Mouse (Mus musculus) MEL (cell line): Measurements from ENCODE around the gene Angptl6. TPM values are rescaled to one million over a fixed set of nuclear protein-coding genes. Genes with fewer than 3 reads are reported as not detected.

Experiments
- DNase-seq: peaks from one replicate; pipeline ENCODE4 v3.0.0; 2011; ENCODE audit warnings: low read depth, low spot score
- H3K27ac ChIP-seq: 2 replicates; pipeline ENCODE4 v1.5.1; 2012; ENCODE audit warnings: low read depth, mild to moderate bottlenecking, control low read depth, low read length, moderate library complexity; ENCODE audit not compliant: control insufficient read depth
- H3K27me3 ChIP-seq, 2 experiments: fragments of 150-350 bp in 1 of 2; sonication (generic) in 1 of 2; 2 replicates each; pipeline ENCODE4 v1.6.1; 2012; ENCODE audit warnings: low read length in 2 of 2, mild to moderate bottlenecking in 2 of 2, improper control_type of control experiment in 1 of 2, moderate library complexity in 1 of 2; ENCODE audit not compliant: insufficient read depth in 2 of 2, control insufficient read depth in 1 of 2
- H3K36me3 ChIP-seq, 2 experiments: 2 replicates each; pipeline ENCODE4 v1.6.1; 2012 to 2014; ENCODE audit warnings: low read length in 2 of 2, improper control_type of control experiment in 1 of 2, inconsistent platforms in 1 of 2, mild to moderate bottlenecking in 1 of 2; ENCODE audit not compliant: insufficient read depth in 2 of 2, control insufficient read depth in 1 of 2
- H3K4me1 ChIP-seq, 2 experiments: fragments of 150-350 bp in 1 of 2; sonication (generic) in 1 of 2; 2 replicates each; pipeline ENCODE4 v1.6.1; 2012; ENCODE audit warnings: low read length in 2 of 2, improper control_type of control experiment in 1 of 2, mild to moderate bottlenecking in 1 of 2; ENCODE audit not compliant: insufficient read depth in 2 of 2, control insufficient read depth in 1 of 2
- H3K4me3 ChIP-seq, 2 experiments: fragments of 150-350 bp in 1 of 2; sonication (generic) in 1 of 2; 2 replicates each; pipeline ENCODE4 v1.5.1; 2012; ENCODE audit warnings: low read depth in 2 of 2, low read length in 2 of 2, mild to moderate bottlenecking in 2 of 2, moderate library complexity in 2 of 2, control low read depth in 1 of 2, improper control_type of control experiment in 1 of 2; ENCODE audit not compliant: control insufficient read depth in 1 of 2, insufficient read depth in 1 of 2
- H3K79me2 ChIP-seq: 2 replicates; pipeline ENCODE4 v1.6.1; 2012; ENCODE audit warnings: mild to moderate bottlenecking, low read length, moderate library complexity; ENCODE audit not compliant: control insufficient read depth, poor library complexity, insufficient read depth
- H3K9ac ChIP-seq: 2 replicates; pipeline ENCODE4 v1.6.1; 2012; ENCODE audit warnings: low read depth, mild to moderate bottlenecking, control low read depth, low read length, moderate library complexity; ENCODE audit not compliant: control insufficient read depth, poor library complexity, severe bottlenecking
- H3K9me3 ChIP-seq: fragments of 150-350 bp; sonication (generic); replicated peaks from 2 replicates; pipeline ENCODE4 v1.6.1; 2012; ENCODE audit warnings: mild to moderate bottlenecking, low read length, improper control_type of control experiment, moderate library complexity; ENCODE audit not compliant: insufficient read depth
- BHLHE40 ChIP-seq: IDR thresholded peaks from 2 replicates; pipeline ENCODE4 v1.6.1; 2012; ENCODE audit warnings: low read depth, mild to moderate bottlenecking, inconsistent platforms, low read length, improper control_type of control experiment, borderline replicate concordance
- CHD2 ChIP-seq: IDR thresholded peaks from 2 replicates; pipeline ENCODE4 v1.6.1; 2011; ENCODE audit warnings: low read length, improper control_type of control experiment
- CTCF ChIP-seq, 3 experiments: IDR thresholded peaks in 2 of 3; conservative IDR thresholded peaks in 1 of 3; 2 replicates each; pipeline ENCODE4 v1.5.1; 2011 to 2012; ENCODE audit warnings: low read length in 3 of 3, low read depth in 2 of 3, mild to moderate bottlenecking in 2 of 3, improper control_type of control experiment in 1 of 3, inconsistent platforms in 1 of 3, mixed read lengths in 1 of 3, moderate library complexity in 1 of 3; ENCODE audit not compliant: control insufficient read depth in 1 of 3, insufficient read depth in 1 of 3, poor library complexity in 1 of 3, severe bottlenecking in 1 of 3
- E2F4 ChIP-seq: IDR thresholded peaks from 2 replicates; pipeline ENCODE4 v1.6.1; 2011; ENCODE audit warnings: low read depth, low read length, improper control_type of control experiment, borderline replicate concordance
- EP300 ChIP-seq, 2 experiments: IDR thresholded peaks; 2 replicates each; pipeline ENCODE4 v1.6.1; 2011; ENCODE audit warnings: improper control_type of control experiment in 2 of 2, low read length in 2 of 2, low read depth in 1 of 2, mild to moderate bottlenecking in 1 of 2
- GATA1 ChIP-seq: IDR thresholded peaks from 2 replicates; pipeline ENCODE4 v1.6.1; 2011; ENCODE audit warnings: low read depth, low read length, improper control_type of control experiment
- HCFC1 ChIP-seq: IDR thresholded peaks from 2 replicates; pipeline ENCODE4 v1.6.1; 2012; ENCODE audit warnings: low read depth, mild to moderate bottlenecking, inconsistent platforms, low read length, improper control_type of control experiment, moderate library complexity
- JUND ChIP-seq: IDR thresholded peaks from 2 replicates; pipeline ENCODE4 v1.6.1; 2011; ENCODE audit warnings: low read depth, mild to moderate bottlenecking, improper control_type of control experiment, low read length
- KAT2A ChIP-seq: conservative IDR thresholded peaks from 2 replicates; pipeline ENCODE4 v1.6.1; 2012; ENCODE audit warnings: low read depth, low read length, improper control_type of control experiment, inconsistent platforms
- MAX ChIP-seq: IDR thresholded peaks from 2 replicates; pipeline ENCODE4 v1.6.1; 2011; ENCODE audit warnings: low read length, improper control_type of control experiment
- MEF2A ChIP-seq: IDR thresholded peaks from 2 replicates; pipeline ENCODE4 v1.6.1; 2014; ENCODE audit warnings: low read depth, mild to moderate bottlenecking, inconsistent platforms, low read length, improper control_type of control experiment; ENCODE audit not compliant: poor library complexity, insufficient replicate concordance, severe bottlenecking; ENCODE audit errors: extremely low read depth
- MXI1 ChIP-seq: IDR thresholded peaks from 2 replicates; pipeline ENCODE4 v1.6.1; 2011; ENCODE audit warnings: mild to moderate bottlenecking, low read depth, low read length, improper control_type of control experiment
- MYB ChIP-seq: IDR thresholded peaks from 2 replicates; pipeline ENCODE4 v1.6.1; 2011; ENCODE audit warnings: mild to moderate bottlenecking, low read depth, low read length, improper control_type of control experiment
- MYC ChIP-seq: IDR thresholded peaks from 2 replicates; pipeline ENCODE4 v1.6.1; 2011; ENCODE audit warnings: low read depth, mild to moderate bottlenecking, low read length, improper control_type of control experiment, moderate library complexity
- NRF1 ChIP-seq: IDR thresholded peaks from 2 replicates; pipeline ENCODE4 v1.6.1; 2014; ENCODE audit warnings: low read depth, mild to moderate bottlenecking, inconsistent platforms, low read length, improper control_type of control experiment, moderate library complexity; ENCODE audit not compliant: poor library complexity, insufficient read depth, severe bottlenecking
- POLR2A ChIP-seq, 2 experiments: IDR thresholded peaks; 2 replicates each; pipeline ENCODE4 v1.6.1; 2011 to 2012; ENCODE audit warnings: low read length in 2 of 2, mild to moderate bottlenecking in 2 of 2, control low read depth in 1 of 2, improper control_type of control experiment in 1 of 2, low read depth in 1 of 2, moderate library complexity in 1 of 2; ENCODE audit not compliant: control insufficient read depth in 1 of 2, insufficient read depth in 1 of 2, poor library complexity in 1 of 2
- POLR2AphosphoS2 ChIP-seq: IDR thresholded peaks from 2 replicates; pipeline ENCODE4 v1.6.1; 2011; ENCODE audit warnings: low read length, improper control_type of control experiment
- RCOR1 ChIP-seq: IDR thresholded peaks from 2 replicates; pipeline ENCODE4 v1.6.1; 2012; ENCODE audit warnings: low read depth, mild to moderate bottlenecking, inconsistent platforms, low read length, improper control_type of control experiment
- SIN3A ChIP-seq: IDR thresholded peaks from 2 replicates; pipeline ENCODE4 v1.6.1; 2012; ENCODE audit warnings: low read length, improper control_type of control experiment, inconsistent platforms
- SMC3 ChIP-seq: IDR thresholded peaks from 2 replicates; pipeline ENCODE4 v1.6.1; 2011; ENCODE audit warnings: low read depth, low read length, improper control_type of control experiment
- TBP ChIP-seq: IDR thresholded peaks from 2 replicates; pipeline ENCODE4 v1.8.0; 2011; ENCODE audit warnings: low read depth, low read length, improper control_type of control experiment
- UBTF ChIP-seq: IDR thresholded peaks from 2 replicates; pipeline ENCODE4 v1.6.1; 2012; ENCODE audit warnings: low read depth, mild to moderate bottlenecking, inconsistent platforms, low read length, improper control_type of control experiment, moderate library complexity, borderline replicate concordance; ENCODE audit not compliant: insufficient read depth
- USF2 ChIP-seq, 2 experiments: IDR thresholded peaks; 2 replicates each; pipeline ENCODE4 v1.6.1; 2011 to 2012; ENCODE audit warnings: improper control_type of control experiment in 2 of 2, low read length in 2 of 2, borderline replicate concordance in 1 of 2, inconsistent platforms in 1 of 2, low read depth in 1 of 2, mild to moderate bottlenecking in 1 of 2; ENCODE audit not compliant: insufficient read depth in 1 of 2
- ZMIZ1 ChIP-seq: IDR thresholded peaks from 2 replicates; pipeline ENCODE4 v1.6.1; 2012; ENCODE audit warnings: low read depth, mild to moderate bottlenecking, inconsistent platforms, low read length, improper control_type of control experiment, moderate library complexity
- ZNF384 ChIP-seq: IDR thresholded peaks from 2 replicates; pipeline ENCODE4 v1.6.1; 2012; ENCODE audit warnings: low read depth, mild to moderate bottlenecking, inconsistent platforms, low read length, improper control_type of control experiment
- polyA plus RNA-seq, 2 experiments: library from polyadenylated mRNA; stranded (reverse) in 1 of 2; unstranded in 1 of 2; fragments of >175 nt in 1 of 2; fragments of >200 nt in 1 of 2; gene quantifications; 2 replicates each; pipeline versions ENCODE4 v1.2.1 to v1.2.4; 2012; ENCODE audit warnings: low replicate concordance in 2 of 2, low read depth in 1 of 2; ENCODE audit not compliant: insufficient read length in 2 of 2, insufficient read depth in 1 of 2, missing spikeins in 1 of 2
- total RNA-seq: library from RNA; depleted of rRNA; stranded (reverse); fragments of 300-350 nt; gene quantifications from 2 replicates; pipeline ENCODE4 v1.2.3, GENCODE M21; 2012

The Angptl6 gene
- total and polyA plus RNA-seq, 3 experiments: 10.9 to 22.6 TPM; not detected in 1

DNA sequence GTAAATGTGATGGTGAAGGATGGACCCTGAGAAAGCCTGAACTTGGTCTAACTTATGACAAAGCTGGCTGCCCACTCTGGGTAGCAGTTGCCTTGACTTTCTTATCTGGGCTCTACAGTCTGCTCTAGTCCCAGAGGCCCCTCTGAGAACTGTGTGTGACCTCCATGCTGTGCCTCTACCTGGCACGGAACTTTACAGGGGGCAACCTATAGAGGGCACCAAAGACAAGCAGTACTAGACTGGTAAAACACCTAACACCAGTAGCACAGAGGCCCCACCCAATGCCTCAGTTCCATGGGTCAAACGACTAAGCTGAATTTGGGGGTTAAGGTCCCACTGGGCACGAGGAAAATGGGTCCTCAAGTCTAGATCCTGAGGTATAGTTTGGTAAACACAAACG is 36.6 kb upstream of the Angptl6 start (continued):
- TF ChIP-seq SIN3A: no peak

DNA sequence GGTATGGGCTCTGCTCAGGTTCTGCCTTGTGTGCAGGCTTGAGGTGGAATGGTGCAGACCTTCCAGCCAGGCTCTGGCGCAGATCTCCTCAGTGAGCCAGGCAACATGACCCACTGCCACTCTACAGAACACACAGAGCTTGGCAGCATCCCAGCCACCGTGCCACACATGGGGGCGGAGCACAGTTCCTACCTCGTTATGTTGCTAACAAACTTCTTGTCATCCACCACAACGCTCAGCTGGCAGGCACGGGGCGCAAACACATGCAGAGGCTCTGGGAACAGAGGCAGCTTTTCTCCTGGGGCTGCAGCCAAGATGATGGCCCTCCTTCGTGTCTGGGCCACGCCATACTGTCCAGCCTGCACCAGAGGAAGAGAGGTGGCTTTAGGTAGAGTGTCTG is 30.4 kb upstream of the Angptl6 start:
- H3K4me1 ChIP-seq: peaks cover 0 to 3% of the 10 kb centered on the region in 2 experiments; a peak in 3 of 4 replicates
- H3K27me3 ChIP-seq: no peaks in the 10 kb centered on the region
- TF ChIP-seq HCFC1 (no peak), RCOR1 (no peak), CTCF (IDR thresholded peaks at IDR 0.05 in 2 of 3, conservative IDR thresholded peaks at IDR 0.05 in 1 of 3; ENCODE audit: control insufficient read depth in 1 of 3, insufficient read depth in 1 of 3, low read depth in 2 of 3, low read length in 3 of 3, poor library complexity in 1 of 3, severe bottlenecking in 1 of 3) (no peak), MEF2A (no peak), NRF1 (no peak), BHLHE40 (no peak), USF2 (IDR thresholded peaks at IDR 0.05; ENCODE audit: borderline replicate concordance in 1 of 2, insufficient read depth in 1 of 2, low read depth in 1 of 2, low read length in 2 of 2) (no peak), JUND (no peak), MYB (no peak), SMC3 (no peak), KAT2A (no peak), MXI1 (no peak), EP300 (IDR thresholded peaks at IDR 0.05; ENCODE audit: low read depth in 1 of 2, low read length in 2 of 2) (no peak), ZMIZ1 (no peak), MYC (no peak), E2F4 (no peak), POLR2AphosphoS2 (no peak; the same call in 1 of the 2 replicates)
- H3K9ac ChIP-seq: no peak overlapping the region
- H3K27ac ChIP-seq: no peak overlapping the region
- no peak for DNase-seq
- H3K4me3 ChIP-seq: no peak overlapping the region
- H3K36me3 ChIP-seq: peaks cover 6 to 65% of the 10 kb centered on the region in 2 experiments
- H3K9me3 ChIP-seq: no peaks in the 10 kb centered on the region
- H3K79me2 ChIP-seq: no peaks in the 10 kb centered on the region

DNA sequence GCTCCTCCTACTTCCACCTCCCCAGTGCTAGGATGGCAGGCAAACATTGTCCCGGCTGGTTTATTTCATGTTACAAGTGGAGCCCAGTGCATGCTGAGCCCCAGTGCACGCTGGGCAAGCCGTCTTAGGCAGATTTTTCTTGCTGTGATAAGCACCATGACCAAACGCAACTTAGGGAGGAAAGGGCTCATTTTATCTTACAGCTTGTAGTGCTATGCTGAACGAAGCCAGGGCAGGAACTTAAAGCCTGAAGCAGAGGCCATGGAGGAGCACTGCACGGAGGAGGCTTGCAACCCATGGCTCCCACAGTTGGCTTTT is 22.6 kb upstream of the Angptl6 start:
- peaks cover 13 to 32% of the 10 kb centered on the region in 2 experiments for H3K36me3 ChIP-seq
- TF ChIP-seq CHD2: no peak
- no peak for TF ChIP-seq POLR2AphosphoS2
- no peak for TF ChIP-seq SMC3
- TF ChIP-seq POLR2A (IDR thresholded peaks at IDR 0.05; ENCODE audit: control insufficient read depth in 1 of 2, insufficient read depth in 1 of 2, low read depth in 1 of 2, low read length in 2 of 2, poor library complexity in 1 of 2): peak in 1 of 2 experiments; percentile 88; a peak in 2 of 4 replicates
- TF ChIP-seq UBTF: 0 out of 2 replicates have a peak, but pooled peaks have one; percentile 74
- TF ChIP-seq ZNF384: no peak
- TF ChIP-seq BHLHE40: no peak
- no peak for TF ChIP-seq MAX
- TF ChIP-seq GATA1: no peak
- no peak for TF ChIP-seq NRF1
- peak; percentile 92 for TF ChIP-seq TBP
- TF ChIP-seq MYB: no peak
- TF ChIP-seq MEF2A: no peak
- no peak for TF ChIP-seq SIN3A
- no peak for TF ChIP-seq JUND
- TF ChIP-seq, all 39 proteins: peak for 3
- Histone ChIP-seq H3K27ac (peak overlapping the region; percentile 72), H3K4me3 (peak overlapping the region; percentile 30 to 32), H3K27me3 (no peaks in the 10 kb centered on the region), H3K79me2 (peaks cover 13% of the 10 kb centered on the region), H3K9ac (peak overlapping the region; percentile 54), H3K9me3 (no peaks in the 10 kb centered on the region), H3K4me1 (peaks cover 6 to 21% of the 10 kb centered on the region in 2 experiments)
- peak; percentile 98 for DNase-seq
